Mouse (Mus musculus) lung, postnatal 14 days (tissue): ENCODE measurements around the gene Slc22a2.
"Not testable (repeated sequence)": the region's sequence is repeated elsewhere in the genome, so short reads cannot be mapped to it uniquely, and the experiment has no call there.

Source experiments
- DNase-seq: peaks from one replicate; pipeline ENCODE4 v3.0.0; 2021

Slc22a2 gene

DNA sequence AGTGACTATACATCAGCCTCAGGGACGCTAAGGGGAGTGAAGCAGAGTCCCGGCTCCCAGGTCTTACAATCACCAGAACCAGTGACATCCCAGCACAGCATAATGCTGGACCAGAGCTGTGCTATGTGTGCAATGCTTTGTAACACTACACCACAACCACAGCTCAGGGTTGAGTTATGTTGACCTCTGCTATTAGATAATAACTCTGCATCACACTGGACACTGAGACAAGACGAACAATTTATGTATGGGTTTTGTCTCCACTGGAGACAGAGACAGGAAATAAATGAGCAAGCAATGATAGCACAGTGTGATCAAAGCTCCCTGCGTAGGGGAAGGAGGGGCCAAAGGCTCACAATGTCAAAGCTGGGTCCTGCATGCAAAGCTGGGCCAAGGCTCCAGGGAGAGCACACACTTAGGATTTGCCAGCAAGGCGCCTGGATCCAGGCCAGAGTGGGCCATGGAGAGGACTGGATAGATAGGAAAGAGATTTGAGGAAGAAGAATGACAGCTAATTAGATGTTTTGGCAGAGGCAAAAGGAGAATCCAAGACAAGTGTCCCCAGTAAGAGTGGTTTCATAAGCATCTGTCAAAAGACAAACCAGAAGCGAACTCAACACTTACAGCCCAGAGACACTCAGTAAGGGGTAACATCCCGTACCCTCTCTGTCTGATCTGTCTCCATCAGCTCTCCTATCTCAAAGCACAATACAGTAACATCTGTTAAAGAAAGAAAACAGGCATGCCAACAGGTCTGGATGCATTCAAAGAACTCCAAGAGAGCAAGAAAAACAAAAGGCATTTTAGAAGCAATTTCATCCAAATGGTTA lies 48.1 kb downstream of the Slc22a2 start:
- DNase-seq, result peak; percentile 69

DNA sequence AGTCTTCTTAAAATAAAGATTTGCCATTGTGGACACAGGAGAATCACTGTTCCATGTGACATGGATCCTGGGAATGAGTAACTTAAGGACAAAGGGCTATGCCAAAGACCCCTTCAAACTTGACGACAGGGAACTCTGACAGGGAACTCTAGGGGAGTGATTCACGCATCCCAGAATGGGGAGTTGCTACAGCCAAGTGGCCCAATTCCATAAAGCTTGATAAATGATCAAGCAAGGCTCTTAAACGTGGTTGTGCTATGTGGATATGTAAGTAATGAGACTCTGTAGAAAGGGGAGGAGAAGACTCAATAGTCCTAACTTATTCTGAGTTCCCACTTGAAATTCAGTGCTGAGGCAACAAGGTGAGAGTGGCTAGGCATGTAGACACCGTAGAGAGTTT lies 50.9 kb downstream of the Slc22a2 start:
- DNase-seq, result no peak

DNA sequence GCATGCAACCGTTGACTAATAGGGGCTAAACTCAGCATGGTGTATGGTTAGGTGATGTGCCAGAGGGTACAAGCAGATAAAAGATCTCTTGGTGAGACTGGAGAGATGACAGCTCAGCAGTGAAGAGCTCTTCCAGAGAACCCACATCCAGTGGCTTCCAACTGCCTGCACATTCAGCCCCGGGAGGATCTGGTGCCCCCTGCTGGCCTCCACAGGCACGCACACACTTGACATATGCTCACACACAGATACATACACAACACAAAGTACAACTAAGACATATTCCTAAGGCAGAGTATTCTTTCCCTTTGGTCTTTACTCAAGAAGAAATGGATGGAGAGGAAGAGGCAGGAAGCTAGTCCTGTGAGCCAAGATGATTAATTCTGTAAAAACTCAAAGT lies 55.7 kb downstream of the Slc22a2 start:
- no peak for DNase-seq

DNA sequence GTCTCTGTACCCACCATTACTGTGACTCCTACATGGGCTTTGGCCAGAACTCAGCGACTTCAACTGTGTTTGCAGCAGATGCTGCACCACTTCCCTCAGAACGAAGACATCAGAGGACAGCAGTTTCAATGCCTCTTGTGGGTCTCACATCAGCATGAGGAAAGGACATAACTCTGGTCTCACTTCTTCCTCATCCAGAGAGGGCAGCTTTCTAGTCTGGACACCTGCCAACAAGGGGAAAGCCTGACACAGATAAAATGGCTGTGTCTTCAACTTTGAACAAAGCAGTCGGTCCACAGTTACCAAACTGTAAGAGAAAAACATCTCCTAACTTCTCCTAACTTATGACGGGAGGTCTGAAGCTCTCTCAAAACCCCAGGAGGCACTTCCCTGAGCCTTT lies 57.2 kb downstream of the Slc22a2 start:
- no peak for DNase-seq

DNA sequence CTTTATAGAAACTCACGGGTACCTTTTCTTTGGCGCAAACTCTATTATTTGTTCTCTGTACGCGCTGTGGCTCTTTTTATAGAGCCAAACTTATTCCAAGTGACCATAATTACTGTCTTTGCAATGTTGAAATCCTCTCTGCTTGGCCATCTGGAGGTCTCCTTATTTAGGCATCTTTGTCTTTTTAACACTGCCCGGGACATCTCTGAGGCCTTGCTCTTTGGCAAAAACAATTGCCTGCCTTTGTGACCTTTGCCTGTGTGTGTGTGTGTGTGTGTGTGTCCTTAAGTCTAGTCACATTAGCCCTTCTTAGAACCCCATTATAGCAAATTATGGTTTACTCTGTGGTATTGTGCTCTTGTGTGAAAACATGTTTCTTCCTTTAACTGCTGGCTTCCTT lies 61.5 kb downstream of the Slc22a2 start:
- DNase-seq, result peak; percentile 40

DNA sequence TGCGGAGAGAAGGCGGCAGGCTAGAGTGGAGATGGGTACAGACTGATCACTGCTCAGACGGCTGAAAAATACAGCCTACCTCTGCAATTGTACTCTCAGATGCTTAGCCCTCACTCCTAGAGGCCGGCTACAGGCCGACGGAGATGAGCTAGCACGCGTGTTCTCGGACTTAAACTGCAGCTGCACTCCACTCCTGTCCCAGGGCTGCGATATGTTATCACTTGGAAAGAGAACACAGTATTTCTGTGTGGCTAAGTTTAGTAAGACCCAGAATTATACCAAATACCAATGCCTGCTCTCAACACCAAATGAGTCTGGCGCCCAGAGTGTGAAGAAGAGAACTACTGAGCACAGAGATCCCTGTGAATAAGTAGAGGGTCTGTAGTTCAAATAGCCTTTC lies 68.7 kb downstream of the Slc22a2 start:
- DNase-seq, result no peak

DNA sequence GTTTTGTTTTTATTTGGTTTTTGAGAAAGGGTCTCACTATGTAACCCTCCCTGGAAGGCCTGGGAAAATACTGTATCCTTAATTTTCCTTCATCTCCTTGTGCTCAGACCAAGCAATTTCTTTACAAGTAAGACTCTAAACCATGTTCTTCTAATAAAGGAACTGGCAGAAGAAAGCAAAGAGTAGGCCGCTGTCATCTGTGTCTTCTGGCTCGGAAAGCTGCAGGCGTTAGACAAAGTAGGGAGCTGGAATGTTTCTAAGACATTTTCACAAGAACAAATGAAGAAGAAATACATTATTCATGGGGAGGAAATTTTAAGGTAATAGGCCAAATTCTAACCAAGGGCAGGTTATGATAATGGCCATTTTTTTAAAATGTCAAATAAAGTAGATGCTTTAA lies 70.1 kb downstream of the Slc22a2 start:
- DNase-seq, result no peak

DNA sequence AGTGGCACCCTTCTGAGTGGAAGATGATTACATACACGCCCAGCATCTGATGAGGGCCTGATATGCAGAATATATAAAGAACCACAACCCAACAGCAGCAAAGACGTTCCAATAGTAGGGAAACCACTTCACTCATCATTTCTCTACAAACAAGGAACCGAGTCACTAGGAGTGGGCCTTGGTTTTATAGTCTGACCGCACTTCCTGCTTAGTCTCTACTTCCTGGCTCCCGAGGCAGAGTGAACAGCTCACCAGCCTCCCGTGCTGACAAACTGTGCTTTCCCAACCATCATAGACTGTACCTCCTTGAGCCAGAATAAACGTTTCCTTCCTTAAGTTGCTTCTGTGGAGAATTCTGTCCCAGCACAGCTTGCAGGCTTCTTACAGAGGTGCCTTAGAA lies 71.9 kb downstream of the Slc22a2 start:
- no peak for DNase-seq

DNA sequence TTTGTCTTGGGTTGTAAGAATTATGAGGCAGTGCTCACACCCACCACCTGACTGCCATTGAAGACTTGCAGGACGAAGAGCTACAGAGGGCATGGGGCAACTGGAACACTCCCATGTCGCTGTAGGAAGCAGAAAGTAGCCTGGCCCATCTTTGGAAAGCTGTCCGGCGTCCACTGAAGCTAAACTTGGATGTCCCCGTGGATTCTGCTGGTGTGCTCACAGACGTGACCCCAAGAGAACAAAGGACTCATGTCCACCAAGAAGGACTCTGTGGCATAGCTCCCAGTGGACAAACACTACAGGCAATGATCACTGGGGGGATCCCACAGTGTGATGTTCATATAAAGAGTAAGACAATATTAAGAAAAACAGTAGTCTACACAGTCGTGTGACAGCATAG lies 74.9 kb downstream of the Slc22a2 start:
- DNase-seq, result no peak

DNA sequence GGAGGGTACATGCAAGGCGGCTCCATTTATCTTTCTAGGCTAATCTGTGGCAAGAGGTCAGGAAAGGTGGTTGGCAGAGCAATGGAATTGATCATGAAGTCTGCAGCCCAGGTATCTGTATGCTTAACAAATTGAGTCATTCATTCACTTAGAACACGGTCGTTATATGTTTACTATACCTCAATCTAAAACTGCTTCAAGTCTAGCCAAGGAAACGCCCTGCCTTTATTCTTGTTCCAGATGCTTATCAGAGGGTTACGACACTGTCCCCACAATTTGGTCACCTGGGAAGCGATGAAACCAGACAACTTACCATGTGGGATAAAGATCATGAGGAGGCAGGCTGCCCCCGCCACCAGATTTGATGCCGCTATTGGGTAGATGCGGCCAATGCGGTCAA lies 75.3 kb downstream of the Slc22a2 start:
- DNase-seq, result no peak

DNA sequence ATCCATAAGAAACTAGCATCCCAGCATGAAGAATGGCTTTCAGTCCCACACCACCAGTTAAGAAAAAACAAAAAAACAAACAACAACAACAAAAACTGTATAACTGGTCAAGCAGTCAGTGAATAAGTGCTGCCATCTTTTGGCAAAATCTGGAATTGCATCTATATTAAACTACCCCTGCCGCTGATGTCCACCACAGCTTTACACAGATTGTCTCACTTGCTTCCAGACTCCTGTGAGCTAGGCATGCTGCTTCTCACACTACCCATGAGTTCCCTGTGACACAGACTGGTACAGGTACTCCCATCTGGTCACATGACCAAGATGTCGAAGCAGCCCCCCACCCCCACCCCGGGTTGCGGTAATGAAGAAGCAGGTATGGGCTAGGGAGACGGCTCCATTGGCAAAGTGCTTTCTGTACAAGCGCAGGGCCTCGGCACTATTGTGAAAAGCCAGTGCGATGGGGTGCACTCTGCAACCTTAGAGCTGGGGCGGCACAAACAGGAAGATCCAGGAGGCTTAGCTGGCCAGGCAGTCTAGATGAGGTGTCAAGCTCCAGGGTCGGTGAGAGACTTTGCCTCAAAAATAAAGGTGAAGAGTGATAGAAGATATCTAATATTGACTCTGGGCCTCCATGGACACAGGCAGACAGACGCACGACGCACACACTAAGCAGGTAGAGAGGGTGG lies 76.8 kb downstream of the Slc22a2 start:
- peak; percentile 39 for DNase-seq

DNA sequence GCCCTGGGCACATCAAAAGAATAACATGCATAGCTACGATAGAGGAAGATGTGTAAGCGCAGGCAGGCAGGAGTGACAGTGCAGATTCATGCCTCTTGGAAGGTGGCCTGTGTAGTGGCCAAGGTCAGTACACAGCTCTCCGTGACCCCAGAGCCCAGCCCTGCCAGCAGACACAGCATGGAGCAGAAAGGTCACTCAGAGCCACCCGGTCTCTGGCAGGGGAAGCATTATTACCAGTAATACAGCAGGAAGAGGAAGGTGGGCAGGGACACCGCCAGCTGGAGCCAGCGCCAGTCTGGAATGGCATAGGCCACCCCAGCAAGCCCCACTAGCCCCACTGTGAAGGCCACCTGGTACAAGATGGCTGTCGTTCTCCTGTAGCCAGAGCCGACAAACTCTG lies 80.2 kb downstream of the Slc22a2 start:
- DNase-seq, result no peak

DNA sequence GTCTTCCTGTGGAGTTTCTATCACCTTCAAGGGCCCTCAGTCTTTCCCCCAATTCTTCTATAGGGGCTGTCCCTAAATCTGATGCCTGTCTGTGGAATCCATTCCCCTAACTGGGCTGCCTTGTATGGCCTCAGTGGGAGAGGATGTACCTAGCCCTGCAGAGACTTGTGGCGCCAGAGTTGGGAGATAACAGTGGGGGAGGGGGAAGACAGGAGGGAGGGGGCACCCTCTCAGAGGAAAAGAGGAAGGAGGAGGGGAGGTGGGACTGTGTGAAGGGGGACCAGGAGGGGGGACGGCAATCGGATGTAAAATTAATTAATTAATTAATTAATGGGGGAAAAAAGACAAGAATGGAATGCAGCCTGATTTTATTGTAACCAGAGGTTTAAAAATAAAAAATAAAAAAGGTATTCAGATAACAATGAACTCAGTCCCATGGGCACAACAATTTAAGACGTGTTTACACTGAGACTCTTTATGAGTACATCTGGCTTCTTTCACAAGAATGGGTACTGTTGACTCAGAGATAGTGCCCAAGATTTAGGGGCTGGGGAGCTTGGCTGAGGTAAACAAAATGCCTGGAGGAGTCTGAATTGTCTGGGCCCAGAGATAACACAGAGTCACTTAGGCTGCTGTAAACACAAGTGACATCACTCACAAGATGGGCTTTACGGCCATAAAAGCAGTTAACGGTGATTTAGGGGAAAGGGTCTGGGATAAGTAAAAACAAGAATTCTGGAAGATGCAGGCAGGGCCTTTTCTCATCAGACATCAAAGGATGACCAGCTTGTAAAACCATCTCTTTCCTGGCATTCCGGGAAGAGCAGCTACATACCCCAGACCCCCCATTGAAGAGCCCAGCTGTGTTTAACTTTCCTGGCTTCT lies 84.8 kb downstream of the Slc22a2 start:
- DNase-seq, result no peak

DNA sequence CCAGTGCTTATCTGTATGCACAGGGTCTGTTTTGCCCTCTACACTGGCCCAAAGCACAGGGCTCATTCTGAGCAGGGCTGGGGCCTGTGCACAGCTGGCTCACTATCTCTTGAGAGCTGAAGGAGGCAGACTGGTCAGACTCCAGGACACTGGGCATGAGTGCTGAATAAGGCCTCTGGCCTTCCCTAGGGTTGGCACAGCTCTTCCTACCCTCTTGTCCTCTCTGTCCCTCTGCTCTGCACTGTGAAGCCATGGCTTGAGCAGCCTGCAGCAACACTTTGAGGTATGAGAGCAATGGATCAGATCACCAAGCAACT lies 85.4 kb downstream of the Slc22a2 start:
- no peak for DNase-seq

DNA sequence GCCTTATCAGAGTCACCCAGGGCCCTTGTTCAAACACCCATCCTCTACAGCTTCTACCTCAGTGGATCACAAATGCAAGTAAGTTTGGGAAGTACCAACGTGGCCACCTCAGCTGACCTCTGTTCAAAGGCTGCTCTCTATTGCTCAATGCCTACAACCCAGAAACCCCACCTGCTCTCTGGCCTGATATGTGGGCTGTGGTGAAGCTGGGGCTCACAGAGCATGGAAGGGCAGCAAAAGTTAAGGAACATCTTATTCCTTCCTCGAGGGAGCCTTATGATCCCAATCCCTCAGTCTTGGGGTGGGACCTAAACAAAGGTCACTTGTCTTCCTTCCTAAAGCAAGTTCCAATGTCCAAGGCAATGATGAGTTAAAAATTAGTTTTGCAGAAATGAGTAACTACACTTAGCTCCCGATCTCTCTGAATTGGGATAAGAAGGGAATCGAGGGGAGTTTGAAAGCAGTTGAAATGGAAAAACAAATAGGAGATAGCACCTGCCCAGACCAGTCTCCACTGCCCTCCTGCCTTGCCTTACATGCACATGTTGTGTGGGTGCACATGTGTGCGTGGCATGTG lies 87.2 kb downstream of the Slc22a2 start:
- DNase-seq, result no peak

DNA sequence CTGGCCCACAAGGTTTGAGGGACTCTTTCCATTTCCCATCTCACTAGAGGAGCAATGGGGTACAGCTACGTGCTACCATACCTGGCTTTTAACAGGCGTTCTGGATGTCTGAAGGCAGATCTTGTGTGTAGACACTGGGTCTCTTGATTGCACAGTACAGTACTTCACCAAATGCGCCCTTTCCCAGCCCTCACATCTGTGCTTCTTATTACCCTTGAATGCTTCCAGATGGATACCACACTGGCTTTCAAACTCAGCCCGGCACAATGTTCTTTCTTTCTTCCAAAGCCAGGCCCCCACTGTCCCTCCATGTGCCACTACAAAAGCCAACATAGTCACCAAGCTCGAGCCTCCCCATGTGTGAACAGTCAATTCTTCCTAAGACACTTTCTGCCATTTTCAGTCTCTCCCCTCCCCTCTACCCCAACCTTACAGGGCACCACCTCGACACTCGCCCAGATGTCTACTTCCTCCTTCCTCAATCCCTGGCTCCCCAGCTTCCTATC lies 88.4 kb downstream of the Slc22a2 start:
- no peak for DNase-seq

DNA sequence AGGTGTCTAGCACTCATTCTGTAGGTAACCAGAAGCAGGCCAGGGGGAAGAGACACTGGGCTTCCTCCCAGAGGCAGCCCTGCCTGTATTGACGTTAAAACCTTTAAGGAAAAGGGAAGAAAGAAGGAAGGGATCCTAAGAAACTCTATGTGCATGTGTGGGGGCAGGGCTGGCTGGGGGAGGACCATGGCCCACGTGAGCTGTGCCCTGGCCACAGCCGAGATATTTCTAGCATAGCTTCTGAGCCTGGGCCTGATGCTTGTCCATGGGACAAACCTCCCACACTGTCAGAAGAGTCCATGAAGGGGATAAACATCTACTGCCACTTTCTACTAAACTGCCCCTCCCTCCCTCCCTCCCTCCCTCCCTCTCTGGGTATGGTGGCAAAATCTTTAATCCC lies 89.9 kb downstream of the Slc22a2 start:
- DNase-seq, result no peak

DNA sequence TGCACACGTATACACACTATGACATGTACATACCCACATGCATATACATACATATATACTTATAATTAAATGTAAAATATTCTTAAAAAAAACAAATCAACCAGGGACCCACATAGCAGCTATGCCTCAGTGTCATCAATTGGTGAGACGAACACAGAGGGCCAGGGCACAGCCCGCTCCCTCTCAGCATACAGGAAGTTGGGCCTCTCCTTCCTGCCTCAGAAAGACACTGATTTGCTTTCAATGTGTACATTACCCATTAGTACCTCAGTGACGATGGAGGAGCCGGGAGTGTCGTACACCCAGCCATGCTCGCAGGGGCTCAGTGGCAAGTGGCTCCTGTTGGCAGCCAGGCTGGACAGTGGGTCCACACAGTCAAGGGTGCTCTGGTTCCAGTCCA lies 91.0 kb downstream of the Slc22a2 start:
- not testable (repeated sequence) for DNase-seq

DNA sequence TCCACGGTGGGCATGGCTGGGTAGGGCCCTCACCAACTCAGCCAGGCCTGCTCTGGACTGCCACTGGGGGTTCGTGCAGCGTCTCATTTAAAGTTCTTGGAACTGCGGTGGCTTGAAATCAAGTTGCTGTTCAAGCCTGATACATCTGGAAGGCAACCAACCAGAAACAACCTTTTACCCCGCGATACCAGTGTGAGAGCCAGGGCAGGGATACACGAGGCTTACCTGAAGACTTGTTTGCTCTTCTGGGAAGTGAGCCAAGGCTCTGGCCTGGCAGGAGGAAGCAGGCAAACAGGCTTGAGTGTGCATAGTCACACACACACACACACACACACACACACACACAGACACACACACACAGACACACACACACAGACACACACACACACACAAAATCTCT lies 91.7 kb downstream of the Slc22a2 start, which contains the start of gene Slc22a1:
Gene Slc22a1, minus strand, starts transcription at position 184 of the 400 bp plus-strand sequence.
- peak; percentile 48 for DNase-seq

DNA sequence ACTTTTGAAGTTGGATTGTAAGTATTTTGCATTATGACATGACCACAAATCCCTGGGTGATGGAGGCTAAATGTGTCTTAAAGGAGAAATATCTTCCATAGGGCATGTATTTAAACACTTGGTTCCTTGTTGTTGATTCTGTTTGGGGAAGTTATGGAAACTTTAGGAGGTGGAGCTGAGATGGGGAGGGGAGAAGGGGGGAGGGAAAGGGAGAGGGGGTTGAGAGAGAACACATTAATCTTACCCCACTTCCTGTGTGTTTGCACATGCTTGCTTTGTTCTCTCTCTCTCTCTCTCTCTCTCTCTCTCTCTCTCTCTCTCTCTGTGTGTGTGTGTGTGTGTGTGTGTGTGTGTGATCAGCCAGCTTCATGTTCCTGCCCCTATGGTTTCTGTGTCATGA lies 93.2 kb downstream of the Slc22a2 start:
- no peak for DNase-seq
